18 mouse cellular contexts compared by ENCODE assay signal in genomic region chr13:108683018-108683417, GRCm38 (mm10).
"Had no signal": no experiment of that assay in that cellular context is flagged by ENCODE, and none has a peak within 500 bp of the region (broad histone marks: within the 10 kb centered on the region; RNA-seq: fewer than 3 reads in every experiment).

No protein-coding gene starts in this region.

- H3K4me2 ChIP-seq: lung, embryonic 15.5 days; midbrain, embryonic 12.5 days; neural tube, embryonic 13.5 days; neural tube, embryonic 15.5 days had no signal

- H3K27ac ChIP-seq: liver, embryonic 14.5 days; lung, embryonic 15.5 days; midbrain, embryonic 10.5 days; midbrain, embryonic 12.5 days; neural tube, embryonic 13.5 days; neural tube, embryonic 15.5 days had no signal

- H3K9me3 ChIP-seq: lung, embryonic 15.5 days; midbrain, embryonic 10.5 days; midbrain, embryonic 12.5 days; neural tube, embryonic 13.5 days; neural tube, embryonic 15.5 days had no signal

- DNase-seq: lung, postnatal 10 days; midbrain, embryonic 14.5 days; retina, postnatal 1 day; right cerebral cortex, adult 18-20 months; right cerebral cortex, postnatal 25 days; right cerebral cortex, postnatal 4 days; spleen, adult 18-20 months; thymus, adult 18-20 months; thymus, postnatal 14 days; thymus, postnatal 36 days had no signal

- H3K4me3 ChIP-seq: lung, embryonic 15.5 days; midbrain, embryonic 10.5 days; midbrain, embryonic 12.5 days; myocyte; neural tube, embryonic 13.5 days; neural tube, embryonic 15.5 days had no signal

- H3K27me3 ChIP-seq: lung, embryonic 15.5 days; midbrain, embryonic 12.5 days; neural tube, embryonic 13.5 days; neural tube, embryonic 15.5 days had no signal

- ATAC-seq: midbrain, embryonic 16.5 days had no signal

- H3K36me3 ChIP-seq: lung, embryonic 15.5 days; midbrain, embryonic 10.5 days; midbrain, embryonic 12.5 days; neural tube, embryonic 13.5 days; neural tube, embryonic 15.5 days had no signal

- H3K9ac ChIP-seq: liver, embryonic 14.5 days; lung, embryonic 15.5 days; midbrain, embryonic 12.5 days; neural tube, embryonic 13.5 days; neural tube, embryonic 15.5 days had no signal

- H3K4me1 ChIP-seq: lung, embryonic 15.5 days; midbrain, embryonic 10.5 days; midbrain, embryonic 12.5 days; neural tube, embryonic 13.5 days; neural tube, embryonic 15.5 days had no signal
